Comparison of ENCODE assay signal across 8 mouse cellular contexts in the genomic region with DNA sequence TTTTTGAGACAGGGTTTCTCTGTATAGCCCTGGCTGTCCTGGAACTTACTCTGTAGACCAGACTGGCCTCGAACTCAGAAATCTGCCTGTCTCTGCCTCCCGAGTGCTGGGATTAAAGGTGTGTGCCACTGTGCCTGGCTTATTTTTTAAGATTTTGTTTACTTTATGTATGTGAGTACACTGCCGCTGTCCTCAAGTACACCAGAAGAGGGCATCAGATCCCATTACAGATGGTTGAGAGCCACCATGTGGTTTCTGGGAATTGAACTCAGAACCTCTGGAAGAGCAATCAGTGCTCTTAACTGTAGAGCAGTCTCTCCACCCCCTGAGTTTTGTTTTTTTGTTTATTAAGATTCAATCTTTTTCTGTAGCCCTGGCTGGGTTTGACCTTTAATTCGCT. TPM values are rescaled to one million over a fixed set of nuclear protein-coding genes. Genes with fewer than 3 reads are reported as not detected.
DNase-seq lines count a peak whose midpoint lies in the region; TF ChIP-seq lines count a peak whose summit lies in the region.
"Not testable (repeated sequence)": the region's sequence is repeated elsewhere in the genome, so short reads cannot be mapped to it uniquely, and the experiment has no call there.

No protein-coding gene starts in this region.

- TF ChIP-seq POLR2A in ES-Bruce4 (IDR thresholded peaks at IDR 0.05; ENCODE audit: insufficient read depth, low read length), result not testable (repeated sequence)

- H3K27me3 ChIP-seq in ES-Bruce4 (ENCODE audit: control insufficient read depth, insufficient read depth, low read length, poor library complexity, severe bottlenecking); splenic B cell, adult 2 months (ENCODE audit: control insufficient read depth, insufficient read depth, low read length, poor library complexity, severe bottlenecking): not testable (repeated sequence)

- TF ChIP-seq EP300 in ES-Bruce4 (IDR thresholded peaks at IDR 0.05; ENCODE audit: insufficient read depth, low read depth, low read length), result not testable (repeated sequence)

- TF ChIP-seq CTCF in ES-Bruce4 (IDR thresholded peaks at IDR 0.05; ENCODE audit: low read depth, low read length), result not testable (repeated sequence)

- DNase-seq in A20 (ENCODE audit: low read depth, low spot score), result peak; percentile 43
- peak; percentile 4 for DNase-seq in T-cell, adult 2 months (ENCODE audit: low spot score)
- DNase-seq in induced T-regulatory cell, adult 2 months (ENCODE audit: low read depth), result peak; percentile 21
- peak; percentile 10 for DNase-seq in kidney, postnatal 14 days
- DNase-seq in lung, postnatal 25 days (ENCODE audit: low spot score), result peak; percentile 14
- DNase-seq in splenic B cell, adult 2 months (ENCODE audit: low read depth, low spot score), result peak; percentile 29
- DNase-seq in thymus, postnatal 36 days, result peak; percentile 10 to 16

- not testable (repeated sequence) for H3K4me3 ChIP-seq in ES-Bruce4 (ENCODE audit: low read depth, low read length)

- peaks cover 14% of the 10 kb centered on the region for H3K9me3 ChIP-seq in ES-Bruce4 (replicated peaks; ENCODE audit: control insufficient read depth, insufficient read depth, low read length, poor library complexity, severe bottlenecking)

- H3K27ac ChIP-seq in ES-Bruce4 (ENCODE audit: insufficient read depth, low read length), result peak overlapping the region; percentile 48; the same call in 1 of the 2 replicates

- H3K9ac ChIP-seq in ES-Bruce4 (ENCODE audit: low read depth, poor library complexity, severe bottlenecking), result peak overlapping the region; percentile 72; the same call in 1 of the 2 replicates

- H3K36me3 ChIP-seq in ES-Bruce4 (ENCODE audit: control insufficient read depth, insufficient read depth, low read length, poor library complexity, severe bottlenecking); splenic B cell, adult 2 months (ENCODE audit: control insufficient read depth, insufficient read depth, low read length, poor library complexity, severe bottlenecking): not testable (repeated sequence)

- H3K4me1 ChIP-seq in ES-Bruce4 (ENCODE audit: control insufficient read depth, insufficient read depth, low read length), result not testable (repeated sequence)

RNA-seq across cellular contexts. Expression of a gene that starts 31.0 kb away (rescaled TPM):
- 315 and 353 TPM in 2 replicates for polyA plus RNA-seq in ES-Bruce4 (2011; ENCODE audit: insufficient read depth, insufficient read length, low read depth, missing spikeins)

RNA-seq across cellular contexts. Expression of a gene that starts 57.5 kb away (rescaled TPM):
- 396 and 407 TPM in 2 replicates for polyA plus RNA-seq in ES-Bruce4 (2011; ENCODE audit: insufficient read depth, insufficient read length, low read depth, missing spikeins)
